Mouse (Mus musculus) frontal cortex, postnatal 14 days (tissue): ENCODE results near the gene Cyth1.
A peak's percentile ranks its signal among the peaks of the same experiment; 100 is the strongest.

Experiments used
- DNase-seq, 2 experiments: peaks; one replicate each; pipeline ENCODE4 v3.0.0; 2022; ENCODE audit warnings: low spot score in 2 of 2

Cyth1 gene

GRCm38 (mm10) chr11:118248150-118249011 is at the start of gene Cyth1:
Gene Cyth1 (minus strand): TSS chr11:118248592.
- DNase-seq: peak; percentile 96

- no peak for DNase-seq
Observed at GRCm38 (mm10) chr11:118297967-118298366, 49.6 kb upstream of the Cyth1 start.

GRCm38 (mm10) chr11:118295026-118295425 is 46.6 kb upstream of the Cyth1 start:
- no peak for DNase-seq

GRCm38 (mm10) chr11:118292671-118293070 is 44.3 kb upstream of the Cyth1 start:
- no peak for DNase-seq

- DNase-seq: peak; percentile 100
Observed at GRCm38 (mm10) chr11:118289999-118290889, 41.9 kb upstream of the Cyth1 start, which contains the start of gene Usp36. Gene Usp36 (minus strand): TSS chr11:118290244.

- DNase-seq: no peak
Observed at GRCm38 (mm10) chr11:118289562-118289961, 41.2 kb upstream of the Cyth1 start.

- no peak for DNase-seq
Observed at GRCm38 (mm10) chr11:118289037-118289511, 40.7 kb upstream of the Cyth1 start.

GRCm38 (mm10) chr11:118287573-118287972 is 39.2 kb upstream of the Cyth1 start:
- no peak for DNase-seq

- no peak for DNase-seq
Observed at GRCm38 (mm10) chr11:118286434-118286833, 38.0 kb upstream of the Cyth1 start.

- DNase-seq: no peak
Observed at GRCm38 (mm10) chr11:118285791-118286190, 37.4 kb upstream of the Cyth1 start.

- DNase-seq: no peak
Observed at GRCm38 (mm10) chr11:118280218-118280617, 31.8 kb upstream of the Cyth1 start.

- no peak for DNase-seq
Observed at GRCm38 (mm10) chr11:118276328-118276727, 27.9 kb upstream of the Cyth1 start.

- DNase-seq: no peak
Observed at GRCm38 (mm10) chr11:118275092-118275491, 26.7 kb upstream of the Cyth1 start.

- no peak for DNase-seq
Observed at GRCm38 (mm10) chr11:118269827-118270226, 21.4 kb upstream of the Cyth1 start.

GRCm38 (mm10) chr11:118266666-118267046 is 18.3 kb upstream of the Cyth1 start:
- no peak for DNase-seq

GRCm38 (mm10) chr11:118266044-118266665 is 17.8 kb upstream of the Cyth1 start:
- no peak for DNase-seq

- no peak for DNase-seq
Observed at GRCm38 (mm10) chr11:118265621-118266020, 17.2 kb upstream of the Cyth1 start.

GRCm38 (mm10) chr11:118263146-118263545 is 14.8 kb upstream of the Cyth1 start:
- DNase-seq: no peak

GRCm38 (mm10) chr11:118260081-118260480 is 11.7 kb upstream of the Cyth1 start:
- DNase-seq: no peak

- DNase-seq: no peak
Observed at GRCm38 (mm10) chr11:118259580-118259979, 11.2 kb upstream of the Cyth1 start.

- no peak for DNase-seq
Observed at GRCm38 (mm10) chr11:118256371-118256770, 8.0 kb upstream of the Cyth1 start.
